Mouse (Mus musculus): ENCODE data around the gene Sept9.

Gene Sept9

DNA sequence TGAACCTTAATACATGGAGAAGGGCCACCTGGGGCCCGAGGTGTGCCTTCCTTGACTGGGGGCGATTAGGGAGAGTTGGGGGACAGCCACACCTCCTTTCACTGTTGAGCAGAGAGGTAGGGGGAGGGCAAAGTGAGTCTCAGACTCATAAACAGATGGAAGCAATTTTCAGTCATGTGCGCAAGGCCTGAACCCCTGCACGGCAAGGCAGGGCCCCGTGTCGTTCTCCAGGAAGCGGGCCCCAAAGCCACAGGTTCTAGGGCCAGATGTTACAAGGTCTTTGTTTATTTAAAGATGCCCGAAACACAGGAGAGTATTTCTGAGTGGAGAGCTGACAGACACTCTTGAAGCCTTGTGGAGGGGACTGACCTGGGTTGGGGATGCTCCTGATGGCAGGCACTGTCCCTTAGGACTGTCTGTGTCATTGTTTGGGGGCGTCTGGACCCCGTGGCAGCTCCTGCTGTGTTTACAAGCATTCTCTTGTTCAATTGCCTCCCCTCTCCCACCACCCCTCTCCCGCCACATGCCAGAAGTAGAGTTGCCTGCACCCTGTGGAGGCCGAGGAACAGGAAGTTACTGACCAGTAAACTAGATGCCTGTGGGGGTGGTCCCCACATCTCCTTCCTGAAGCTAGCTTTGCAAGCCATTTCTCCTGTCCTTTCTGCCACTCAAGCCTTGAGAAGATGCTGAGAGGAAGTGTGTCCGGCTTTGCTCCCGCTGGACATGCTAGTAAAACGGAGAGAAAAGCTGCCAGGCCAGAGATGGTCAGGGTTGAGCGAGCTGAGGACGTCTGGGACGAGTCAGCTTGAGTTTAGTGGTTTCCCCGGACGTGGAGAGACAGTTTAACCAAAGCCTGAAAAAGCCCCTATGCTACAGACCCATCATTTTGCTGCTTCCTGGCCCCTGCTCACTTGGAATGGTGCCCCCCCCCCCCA lies 150.2 kb downstream of the Sept9 start:
- no peak for DNase-seq

DNA sequence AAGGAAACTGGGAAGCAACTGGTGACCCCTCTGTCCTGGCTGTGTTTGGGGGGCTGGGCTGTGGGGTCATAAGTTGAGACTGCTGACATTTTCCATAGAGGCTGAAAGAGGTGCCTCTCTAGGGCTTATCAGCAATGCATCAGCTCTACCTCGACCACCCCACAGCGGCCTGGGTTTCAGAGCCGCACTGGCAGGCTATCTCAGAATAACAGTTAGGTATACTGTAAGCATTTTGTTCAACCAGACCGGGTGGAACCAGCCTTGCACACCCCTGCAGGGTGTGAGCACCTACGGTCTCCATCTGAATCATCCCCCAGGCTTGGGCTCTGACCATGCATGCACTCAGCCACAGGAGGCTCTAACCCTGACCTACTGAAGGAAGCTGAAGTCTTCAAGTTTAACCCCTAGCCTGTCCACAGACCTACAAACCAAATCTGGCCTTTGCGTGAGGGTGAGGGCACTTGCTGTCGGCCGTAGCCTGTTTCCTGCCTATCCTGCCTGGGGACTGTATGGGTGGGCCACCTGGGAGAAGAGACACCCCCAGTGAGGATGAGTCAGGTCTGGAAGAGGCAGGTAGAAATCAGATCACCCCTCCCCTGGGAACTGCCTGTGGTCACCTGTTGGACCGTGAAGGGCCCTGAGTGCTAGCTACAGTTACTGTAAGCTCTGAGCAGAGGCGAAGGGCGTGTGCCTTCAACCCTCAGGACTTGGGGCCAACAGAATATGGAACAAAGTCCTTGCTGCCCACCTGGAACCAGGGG lies 151.2 kb downstream of the Sept9 start:
- no peak for DNase-seq

DNA sequence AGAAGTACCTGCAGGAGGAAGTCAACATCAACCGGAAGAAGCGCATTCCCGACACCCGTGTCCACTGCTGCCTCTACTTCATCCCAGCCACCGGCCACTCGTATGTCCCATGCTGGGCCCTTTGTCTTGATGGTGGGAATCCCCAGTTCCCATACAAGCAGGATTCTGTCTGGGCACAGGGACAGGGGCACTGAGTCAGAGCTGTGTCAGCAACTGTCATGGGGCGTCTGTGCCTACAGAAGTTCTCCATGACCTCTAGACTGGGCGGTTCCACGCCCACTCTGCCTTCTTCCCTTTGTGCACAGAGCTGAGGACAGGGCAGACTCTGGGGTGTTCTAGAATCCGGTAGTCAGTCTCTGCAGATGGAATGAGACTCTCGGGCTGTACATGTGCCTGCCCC lies 153.7 kb downstream of the Sept9 start:
- DNase-seq = no peak

DNA sequence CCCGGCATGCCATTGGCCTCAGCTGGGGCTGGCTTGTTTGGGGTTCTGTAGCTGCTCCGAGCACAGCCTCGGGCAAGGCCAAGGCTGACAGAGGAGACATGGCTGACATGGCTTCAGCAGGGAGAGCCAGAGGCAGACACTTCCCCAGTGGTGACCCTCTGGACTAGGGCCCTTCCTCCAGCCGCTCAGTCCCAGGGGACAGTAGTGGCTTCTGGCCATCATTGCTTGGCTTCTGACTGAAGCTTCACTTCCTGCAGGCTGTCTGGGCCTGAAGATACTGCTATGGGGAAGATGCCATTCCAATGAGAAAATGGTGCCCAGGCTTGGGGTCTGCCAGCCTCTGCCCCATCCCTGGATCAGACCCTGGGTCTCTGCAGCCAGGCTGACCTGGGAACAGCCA lies 154.6 kb downstream of the Sept9 start:
- DNase-seq = no peak

DNA sequence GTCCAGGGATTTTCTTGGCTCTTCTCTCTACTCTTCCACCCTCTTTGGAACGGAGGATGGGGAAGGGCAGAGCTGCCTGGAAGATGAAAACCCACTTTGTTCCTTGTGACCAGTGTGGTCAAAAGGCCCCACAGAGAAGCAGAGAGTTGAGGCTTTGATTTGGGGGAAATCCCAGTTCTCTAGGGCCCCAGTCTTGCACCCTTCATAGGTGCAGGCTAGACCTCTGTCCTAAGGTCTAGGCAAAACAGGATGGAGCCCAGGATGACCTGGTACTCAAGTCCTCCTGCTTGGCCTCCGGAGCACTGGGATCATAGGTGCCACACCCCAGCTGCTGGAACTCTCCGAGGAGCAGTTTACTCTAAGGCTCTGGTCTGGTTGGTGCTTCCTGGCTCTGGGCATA lies 157.5 kb downstream of the Sept9 start:
- no peak for DNase-seq

DNA sequence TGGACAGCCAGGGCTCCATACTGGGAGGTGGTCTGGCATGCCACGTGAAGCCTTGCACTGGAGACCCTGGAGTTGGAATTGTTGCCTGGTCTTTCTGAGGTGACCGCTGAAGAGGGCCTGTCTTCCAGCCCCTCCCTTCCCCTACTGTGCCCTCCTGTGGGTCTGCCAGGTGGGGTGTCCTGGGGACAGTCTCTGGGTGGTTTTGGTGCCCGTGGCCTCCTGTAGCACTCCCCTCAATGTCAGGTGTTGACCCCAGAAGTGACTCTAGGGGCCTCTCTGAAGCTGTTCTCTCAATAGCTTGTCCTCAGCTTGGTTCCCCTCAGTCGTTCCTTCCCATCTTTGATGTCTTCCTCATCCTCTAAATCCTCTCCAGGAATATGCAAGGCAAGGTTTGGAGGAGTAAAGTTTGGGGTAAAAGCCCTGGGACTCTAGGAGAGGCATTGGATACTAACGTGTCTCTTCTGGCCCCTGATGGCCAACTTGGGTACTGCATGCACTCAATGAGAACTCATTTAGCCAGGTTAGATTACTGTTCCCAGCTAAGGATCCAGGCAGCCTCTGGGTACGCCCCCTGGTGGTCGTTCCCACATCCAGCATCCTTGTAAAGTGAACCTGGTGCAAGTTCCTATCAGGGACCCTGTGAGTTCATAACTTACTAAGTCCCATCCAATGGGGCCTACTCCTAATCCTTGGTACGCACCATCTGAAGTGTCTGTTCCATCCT lies 158.6 kb downstream of the Sept9 start:
- peak; percentile 91 to 96 for DNase-seq

DNA sequence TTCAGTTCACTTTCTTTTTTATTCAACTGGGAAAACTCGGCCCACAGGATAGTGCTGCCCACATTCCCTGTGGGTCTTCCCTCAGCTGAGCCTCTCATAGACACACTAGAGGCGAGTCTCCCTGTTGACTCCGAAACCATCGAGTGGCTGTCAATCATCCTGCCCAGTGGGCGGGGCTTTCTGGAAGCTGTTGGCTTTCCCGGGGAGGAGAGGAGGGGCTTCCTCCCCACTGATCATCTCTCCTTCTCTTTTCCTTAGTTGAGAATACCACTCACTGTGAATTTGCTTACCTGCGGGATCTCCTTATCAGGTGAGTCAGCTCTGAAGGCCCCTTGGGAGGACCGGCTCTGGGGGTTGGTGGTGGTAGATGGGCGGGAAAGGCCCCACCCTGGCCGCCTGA lies 159.7 kb downstream of the Sept9 start:
- no peak for DNase-seq

DNA sequence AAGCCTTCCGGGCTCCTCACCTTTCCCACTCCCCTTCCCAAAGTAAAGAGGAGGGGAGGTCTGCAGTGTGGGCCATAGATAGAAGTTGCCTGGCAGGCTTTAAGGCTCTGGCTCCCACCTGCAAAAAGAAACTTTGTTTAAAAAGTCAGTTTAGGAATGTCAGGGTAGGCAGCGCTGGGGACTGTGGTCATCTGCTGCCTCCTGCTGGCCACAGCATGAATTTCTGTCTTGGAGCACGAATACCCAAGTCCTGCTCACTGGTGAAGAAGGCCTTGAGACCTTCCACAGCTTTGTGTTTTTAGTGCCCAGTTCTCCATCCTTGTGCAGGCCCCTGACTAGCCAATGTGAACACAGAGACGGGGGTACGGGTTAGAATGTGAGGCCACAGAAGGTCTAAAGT lies 160.4 kb downstream of the Sept9 start:
- DNase-seq = peak; percentile 64 to 75

DNA sequence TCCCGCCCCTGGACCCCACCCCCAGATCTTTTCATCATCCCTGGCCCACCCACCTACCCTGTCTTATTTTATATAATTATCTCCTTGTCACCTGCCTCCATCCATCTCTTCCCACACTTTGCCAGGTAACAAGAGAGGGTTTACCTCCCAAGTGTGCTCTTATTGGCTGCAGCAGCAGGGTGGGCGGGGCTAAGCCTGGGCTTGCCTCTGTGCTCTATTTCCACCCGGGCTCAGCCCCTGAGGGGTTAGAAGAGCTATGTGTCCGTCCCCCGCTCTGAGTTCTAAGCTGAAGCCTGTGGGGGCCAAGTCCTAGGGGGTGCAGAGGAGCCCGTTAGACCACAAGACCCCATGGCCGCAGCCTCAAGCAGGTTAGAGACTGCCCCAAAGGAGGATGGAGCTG lies 161.1 kb downstream of the Sept9 start:
- no peak for DNase-seq

DNA sequence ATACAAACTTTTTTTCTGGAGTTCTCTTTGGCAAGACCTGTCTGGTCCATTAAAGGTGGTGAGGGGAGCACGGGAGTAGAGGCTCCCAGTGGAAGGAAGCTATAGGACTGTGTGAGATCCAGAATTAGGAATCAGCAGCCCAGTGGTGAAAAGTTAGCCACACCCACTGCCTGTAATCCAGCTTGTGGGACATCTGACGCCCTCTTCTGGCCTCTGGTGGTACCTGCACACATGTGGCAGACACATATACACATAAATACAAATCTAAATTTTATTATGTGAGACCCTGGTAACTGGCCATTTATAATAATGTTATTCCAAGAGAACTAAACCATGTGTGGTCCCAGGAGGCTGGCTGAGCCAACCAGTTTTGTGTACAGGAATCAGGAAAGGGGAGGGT lies 162.8 kb downstream of the Sept9 start:
- DNase-seq = no peak

DNA sequence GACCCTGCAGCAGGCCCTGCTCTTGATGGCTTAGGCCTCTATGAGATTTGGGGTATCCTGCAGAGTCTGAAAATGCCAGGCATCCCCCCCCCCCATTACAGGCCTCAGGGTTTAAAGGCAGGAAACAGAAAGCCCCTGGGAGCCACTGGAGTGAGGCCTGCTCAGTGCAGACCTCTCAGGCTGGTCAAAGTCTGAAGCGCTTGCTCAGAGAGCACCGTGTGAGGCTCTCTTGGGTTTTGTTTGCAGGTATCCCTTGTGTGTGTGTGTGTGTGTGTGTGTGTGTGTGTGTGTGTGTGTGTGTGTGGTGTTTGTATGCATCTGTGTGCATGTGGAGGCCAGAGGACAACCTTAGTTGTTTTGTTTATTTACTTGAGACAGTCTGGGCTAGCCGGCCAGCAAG lies 164.5 kb downstream of the Sept9 start:
- no peak for DNase-seq

DNA sequence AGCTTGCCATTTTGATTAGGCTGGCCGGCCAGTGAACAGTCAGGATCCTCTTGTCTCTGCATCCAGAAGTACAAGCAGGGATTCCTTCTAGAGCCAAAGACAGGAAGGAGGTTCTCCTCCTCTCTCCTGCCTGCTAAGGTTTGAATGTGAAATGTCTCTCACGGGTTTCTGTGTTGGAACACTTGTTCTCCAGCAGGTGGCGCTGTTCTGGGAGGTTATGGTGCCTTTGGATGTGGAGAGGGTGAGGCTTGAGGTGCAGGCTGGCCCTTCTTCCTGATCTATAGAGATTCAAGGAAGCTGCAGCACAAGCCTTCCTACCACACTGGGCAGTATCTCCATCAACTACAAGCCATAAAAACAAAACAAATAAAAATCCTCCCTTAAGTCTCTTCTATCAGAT lies 167.0 kb downstream of the Sept9 start:
- no peak for DNase-seq

DNA sequence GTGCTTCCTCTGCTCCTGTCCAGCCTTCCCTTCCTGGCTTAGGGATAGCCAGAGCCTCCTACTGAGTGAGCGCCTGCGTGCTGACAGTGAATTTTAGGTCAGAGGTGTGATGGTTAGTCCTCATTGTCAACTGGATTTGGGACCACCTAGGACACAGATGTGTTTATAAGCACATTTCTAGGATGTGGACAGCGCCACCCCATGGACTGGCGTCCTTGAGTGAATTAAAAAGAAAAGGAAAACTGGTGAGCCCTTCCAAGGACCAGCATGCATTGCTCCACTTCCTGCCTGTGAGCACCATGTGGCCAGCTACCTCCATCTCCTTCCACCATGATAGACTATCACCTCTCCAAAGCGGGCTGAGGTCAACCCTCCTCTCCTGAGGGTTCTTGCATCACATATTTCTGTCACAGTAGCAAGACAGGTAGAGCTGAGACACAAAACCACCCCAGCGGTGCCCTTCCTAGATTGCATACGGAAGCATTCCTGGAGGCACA lies 167.4 kb downstream of the Sept9 start:
- no peak for DNase-seq

DNA sequence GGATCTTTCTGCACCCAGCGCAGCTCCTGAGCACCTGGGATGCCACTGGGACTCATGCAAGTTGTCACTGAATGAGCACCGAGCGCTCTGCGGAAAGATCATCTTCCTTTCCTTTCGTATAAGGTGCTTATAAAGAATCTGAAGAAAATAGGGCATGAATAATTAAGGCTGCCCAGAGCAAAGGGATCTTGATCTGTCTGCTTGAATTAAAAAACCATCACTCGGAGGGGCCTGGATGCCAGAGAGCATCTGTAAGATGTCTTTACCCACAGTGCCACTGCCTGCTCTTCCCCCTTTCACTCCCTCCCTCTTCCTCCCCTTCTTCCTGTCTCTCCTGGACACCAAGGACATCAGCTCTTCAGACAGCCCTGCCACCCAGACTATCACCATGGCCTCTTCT lies 168.5 kb downstream of the Sept9 start:
- DNase-seq = no peak

DNA sequence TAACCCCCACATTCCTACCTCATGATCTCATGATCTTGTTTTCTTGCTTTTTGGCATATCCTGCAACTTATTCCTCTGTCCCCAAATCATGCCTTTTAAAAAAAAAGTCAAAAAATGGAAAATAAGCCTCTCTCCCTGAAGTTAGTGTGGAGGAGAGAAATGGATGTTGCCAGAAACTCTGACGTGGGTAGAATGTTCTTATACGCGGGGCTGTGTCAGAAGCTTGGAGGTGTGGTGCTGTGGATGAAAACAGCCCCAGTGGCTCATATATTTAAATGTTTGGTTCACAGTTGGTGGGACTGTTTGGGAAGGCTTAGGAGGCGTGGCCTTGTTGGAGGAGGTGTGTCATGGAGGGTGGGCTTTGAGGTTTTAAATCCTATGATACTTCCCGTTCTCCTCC lies 169.9 kb downstream of the Sept9 start:
- no peak for DNase-seq

DNA sequence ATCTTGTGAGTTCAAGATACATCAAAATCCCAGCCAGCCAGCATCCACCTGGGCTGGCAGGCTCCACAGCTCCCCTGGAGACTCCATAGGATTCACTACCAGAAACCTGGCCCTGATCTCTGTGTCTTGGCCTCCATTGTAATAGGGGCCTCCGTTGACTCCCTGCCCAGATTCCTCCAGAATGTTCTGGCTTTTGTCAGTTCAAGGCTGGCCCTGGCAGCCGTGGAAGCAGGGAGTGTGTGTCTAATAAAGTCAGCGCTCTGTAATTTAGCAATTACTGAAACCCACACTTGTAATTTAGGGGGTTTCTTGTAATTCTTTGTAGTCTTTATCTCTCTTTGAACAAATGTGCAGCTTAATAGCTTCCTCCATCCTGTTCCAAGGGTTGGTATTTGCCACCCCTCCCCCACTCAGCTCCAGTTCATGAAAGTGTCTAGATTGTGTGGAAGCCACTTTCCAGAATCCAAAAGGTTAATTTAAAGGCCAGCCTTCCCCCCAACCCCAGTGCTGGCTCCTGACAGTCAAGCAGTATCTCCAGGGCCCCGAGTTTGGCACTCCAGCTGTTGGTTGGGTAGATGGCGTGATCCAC lies 170.9 kb downstream of the Sept9 start:
- no peak for DNase-seq

DNA sequence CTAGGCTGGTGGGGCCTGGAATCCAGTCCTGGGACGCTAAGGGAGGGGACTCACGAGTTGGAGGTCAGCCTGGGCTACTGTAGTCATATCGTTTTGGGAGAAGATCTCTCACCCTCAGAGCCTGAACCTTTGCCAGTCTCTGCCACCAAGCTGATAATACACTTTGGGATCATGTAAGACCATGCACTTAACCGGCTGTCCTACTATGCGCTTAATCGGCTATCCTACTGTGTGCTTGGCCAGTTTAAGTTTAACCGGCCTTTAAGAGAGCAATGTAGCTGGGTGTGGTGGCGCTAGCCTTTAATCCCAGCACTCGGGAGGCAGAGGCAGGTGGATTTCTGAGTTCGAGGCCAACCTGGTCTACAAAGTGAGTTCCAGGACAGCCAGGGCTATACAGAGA lies 173.1 kb downstream of the Sept9 start:
- DNase-seq = no peak

DNA sequence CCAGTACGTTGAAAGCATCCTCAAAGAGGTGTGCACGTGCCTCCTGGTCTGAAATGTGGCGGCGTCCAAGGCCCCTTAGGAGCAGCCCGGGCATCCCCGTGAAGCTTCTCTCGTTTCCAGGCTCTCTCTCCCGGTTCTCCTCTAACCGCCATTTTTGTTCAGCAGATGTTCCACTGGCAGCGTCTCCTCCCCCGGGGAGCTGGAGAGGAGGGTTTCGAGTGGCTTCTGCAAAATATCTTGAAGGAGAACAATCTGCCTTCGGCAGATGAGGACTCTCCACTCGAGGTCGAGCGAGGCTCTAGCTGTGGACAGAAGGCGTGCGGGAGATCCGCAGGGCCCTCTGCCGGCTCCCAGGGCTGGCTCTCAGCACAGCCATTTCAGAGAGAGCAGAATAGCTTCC lies 173.7 kb downstream of the Sept9 start:
- no peak for DNase-seq

DNA sequence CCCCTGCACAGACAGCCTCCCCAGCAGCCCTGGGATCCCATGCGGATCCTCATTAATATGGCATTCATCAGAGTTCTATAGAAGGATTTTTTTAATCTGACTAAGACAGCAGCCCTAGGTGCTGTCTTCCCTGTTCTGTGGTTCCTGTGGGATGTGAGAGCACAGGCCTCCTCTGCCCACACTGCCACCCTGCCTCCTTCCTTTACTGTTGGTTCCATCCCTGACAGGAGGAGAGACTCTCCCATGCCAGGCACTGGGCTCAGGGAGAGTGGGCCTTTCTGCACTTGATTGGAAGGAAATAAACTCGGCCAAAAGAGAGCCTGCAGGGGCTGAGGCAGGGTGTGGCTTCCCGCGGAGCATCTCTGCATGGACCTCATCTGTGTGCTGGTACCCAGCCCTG lies 174.4 kb downstream of the Sept9 start:
- DNase-seq = no peak

DNA sequence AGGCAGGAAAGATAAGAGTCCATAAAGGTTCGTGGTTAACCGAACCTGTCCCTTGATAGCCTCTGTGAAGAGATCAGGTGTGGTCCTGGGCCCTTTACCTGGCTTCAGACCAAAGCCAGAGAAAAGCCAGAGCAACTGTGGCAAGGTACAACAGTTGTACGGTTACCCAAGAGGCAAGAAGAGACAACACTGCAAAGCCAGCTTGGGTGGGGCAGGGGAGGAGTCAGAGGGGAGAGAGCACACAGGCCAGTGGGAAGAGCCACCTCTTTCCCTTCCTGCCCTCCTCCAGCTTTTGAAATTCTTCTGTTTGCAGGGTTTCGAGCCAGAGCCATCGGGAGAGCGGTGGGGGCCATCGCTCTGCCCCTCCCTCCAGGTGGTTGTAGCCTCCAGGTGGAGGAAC lies 174.8 kb downstream of the Sept9 start:
- DNase-seq = no peak

DNA sequence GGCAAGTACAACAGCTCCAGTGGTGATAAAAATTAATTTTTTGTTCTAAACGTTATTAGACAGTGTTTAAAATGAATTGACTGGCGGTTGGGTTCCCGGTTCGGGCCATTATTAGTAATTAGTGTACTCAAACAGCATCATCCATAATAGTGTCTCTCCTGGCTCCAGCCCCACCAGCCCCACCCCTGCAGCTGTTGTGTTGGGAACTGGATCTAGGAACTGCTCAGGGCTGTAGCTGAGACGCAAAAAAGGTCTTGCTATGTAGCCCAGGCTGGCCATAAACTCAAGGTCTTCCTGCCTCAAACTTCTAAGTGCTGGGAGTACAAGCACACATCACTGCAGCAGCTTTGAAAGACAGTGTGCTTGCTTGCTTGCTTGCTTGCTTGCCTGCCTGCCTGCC lies 180.3 kb downstream of the Sept9 start:
- DNase-seq = no peak

DNA sequence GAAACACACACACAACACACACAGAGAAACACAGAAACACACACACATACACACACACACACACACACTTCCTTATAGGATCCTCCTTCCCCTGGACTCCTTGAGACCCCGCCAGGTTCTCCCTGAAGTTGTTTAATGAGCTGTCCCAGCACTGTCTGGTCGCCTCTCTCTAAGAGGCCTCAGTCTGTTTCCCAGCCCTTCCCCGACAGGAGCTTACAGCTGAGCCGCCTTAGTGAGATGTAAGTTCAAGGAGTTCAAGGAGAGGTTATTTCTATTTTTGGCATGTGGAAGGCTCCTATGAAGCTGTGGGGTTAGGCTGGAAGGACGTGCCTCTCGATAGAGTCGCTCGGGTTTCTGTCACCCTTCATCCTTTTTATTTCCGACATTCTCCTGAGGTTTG lies 184.8 kb downstream of the Sept9 start:
- DNase-seq = no peak

DNA sequence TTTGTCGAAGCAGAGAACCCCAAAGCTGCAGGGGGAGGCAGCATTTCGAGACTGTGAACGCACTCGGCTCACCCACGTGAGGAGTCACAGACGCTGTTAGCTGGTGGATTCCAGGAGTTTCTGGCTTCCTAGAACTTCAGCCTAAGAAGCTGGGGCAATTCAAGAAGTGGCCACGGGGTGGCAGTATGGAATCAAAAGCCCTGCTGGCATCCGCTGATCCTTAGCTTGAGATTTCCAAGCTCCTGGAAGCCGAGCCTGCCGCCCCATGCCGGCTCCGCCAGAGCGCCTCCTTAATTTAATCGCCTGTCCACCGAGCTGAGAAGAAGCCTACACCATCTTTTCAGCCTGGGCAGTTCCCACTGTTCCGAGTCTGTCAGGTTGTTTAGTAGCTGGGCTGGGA lies 185.4 kb downstream of the Sept9 start:
- peak; percentile 94 to 96 for DNase-seq
